Mouse (Mus musculus) naive thymus-derived CD4-positive, alpha-beta T cell, adult 2 months (primary cell): Measurements from ENCODE around the gene Btbd9.
A peak's percentile ranks its signal among the peaks of the same experiment; 100 is the strongest.

Source experiments
- DNase-seq: peaks from one replicate; pipeline ENCODE4 v3.0.0-alpha.2; 2011; ENCODE audit warnings: low read depth

Gene Btbd9

DNA sequence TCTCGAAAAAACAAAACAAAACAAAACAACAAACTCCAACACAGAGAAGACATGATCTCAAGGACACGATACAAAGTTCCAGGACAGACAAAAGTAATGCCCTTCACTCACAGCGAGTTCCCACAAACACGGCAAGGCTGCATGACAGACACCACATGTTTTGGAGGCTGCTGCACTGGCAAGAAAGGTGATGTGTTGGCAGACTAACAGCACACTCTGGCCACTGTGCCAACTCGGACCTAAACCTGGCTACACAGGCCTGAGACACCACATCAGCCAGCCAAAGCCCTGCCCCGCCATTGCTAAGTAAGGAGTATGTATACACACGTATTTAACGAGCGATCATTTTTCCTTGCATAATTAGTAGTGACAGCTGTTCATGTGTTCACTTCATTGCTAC lies 123.9 kb downstream of the Btbd9 start:
- no peak for DNase-seq

DNA sequence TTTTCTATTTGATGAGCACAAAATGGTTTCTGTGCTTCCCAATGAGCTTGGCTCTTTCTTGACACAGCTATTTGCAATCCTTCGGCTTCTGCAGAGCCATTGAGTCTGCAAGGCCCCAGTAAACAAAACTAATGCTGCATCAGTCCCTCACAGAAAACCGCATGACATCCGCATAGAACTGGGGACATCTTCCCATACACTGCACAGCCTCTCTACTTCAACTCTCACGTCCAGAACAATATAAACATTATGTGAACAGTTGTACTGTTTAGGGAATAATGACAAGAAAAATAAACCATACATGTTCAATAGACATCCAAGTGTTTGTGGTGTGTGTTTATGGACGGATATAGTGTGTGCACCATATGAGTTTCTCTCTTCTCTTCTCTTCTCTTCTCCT lies 127.7 kb downstream of the Btbd9 start:
- DNase-seq, result no peak

DNA sequence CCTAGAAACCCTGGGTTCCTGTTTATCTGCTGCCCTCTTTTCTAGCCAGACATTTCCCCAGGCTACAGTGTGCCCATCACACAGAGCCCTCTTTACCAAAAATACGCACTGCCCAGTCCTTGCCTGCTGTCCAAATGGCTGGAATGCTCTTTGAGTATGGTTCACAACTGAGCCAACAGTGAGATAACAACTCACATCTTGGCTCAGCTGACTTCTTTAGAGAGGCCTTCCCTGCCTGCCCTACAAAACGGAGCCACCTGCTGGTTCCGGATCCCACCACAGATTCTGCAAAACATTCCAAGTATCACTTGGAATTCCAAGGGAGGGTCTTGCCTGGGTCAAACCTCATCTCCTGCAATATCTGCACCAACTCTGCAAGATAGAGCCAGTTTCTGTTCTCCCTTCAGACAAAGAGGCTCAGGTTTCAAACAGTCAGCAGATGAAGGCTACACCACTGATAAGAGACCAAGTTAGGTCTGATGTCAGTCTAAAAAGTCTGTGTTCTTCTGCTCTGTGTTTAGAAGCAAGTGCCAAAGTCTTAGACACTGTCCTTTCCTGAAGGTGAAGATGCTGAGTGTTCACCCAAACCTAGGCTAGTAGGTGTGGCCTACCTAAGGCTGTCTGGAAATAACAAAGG lies 130.4 kb downstream of the Btbd9 start:
- no peak for DNase-seq

DNA sequence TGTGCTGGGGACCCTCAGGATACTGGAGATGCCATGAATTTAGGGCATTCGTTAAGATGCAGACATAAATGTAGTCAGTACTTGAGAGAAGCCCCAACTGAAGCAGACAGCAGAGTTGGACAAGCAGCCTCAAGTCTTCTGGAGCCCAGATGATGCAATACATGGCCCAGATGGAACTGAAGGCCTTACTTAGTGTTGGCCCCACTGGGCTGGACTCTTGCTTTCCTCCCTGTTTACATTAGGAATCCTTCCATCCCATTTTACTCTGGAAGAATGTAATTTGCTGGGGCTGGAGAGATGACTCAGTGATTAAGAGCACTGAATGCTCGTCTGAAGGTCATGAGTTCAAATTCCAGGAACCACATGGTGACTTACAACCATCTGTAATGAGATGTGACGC lies 136.6 kb downstream of the Btbd9 start:
- no peak for DNase-seq

DNA sequence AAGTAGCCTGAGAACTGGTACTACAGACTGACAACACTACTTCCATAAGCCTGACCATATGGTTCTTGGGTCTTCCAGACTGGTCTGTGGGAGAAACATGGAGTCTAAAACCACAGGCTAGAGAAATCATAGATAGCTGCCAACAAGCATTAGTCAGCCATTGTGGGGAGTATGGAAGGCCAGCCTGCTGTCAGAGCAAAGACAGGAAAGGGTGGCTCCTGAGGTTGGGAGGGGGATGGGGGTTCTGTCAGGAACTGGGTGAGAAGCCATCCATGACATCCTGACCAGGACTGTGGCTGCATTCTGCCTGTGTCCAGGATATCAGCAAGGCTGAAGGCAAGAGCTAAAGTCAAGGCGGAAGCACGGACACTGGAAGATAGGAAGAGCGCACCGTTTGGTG lies 137.5 kb downstream of the Btbd9 start:
- DNase-seq, result no peak

DNA sequence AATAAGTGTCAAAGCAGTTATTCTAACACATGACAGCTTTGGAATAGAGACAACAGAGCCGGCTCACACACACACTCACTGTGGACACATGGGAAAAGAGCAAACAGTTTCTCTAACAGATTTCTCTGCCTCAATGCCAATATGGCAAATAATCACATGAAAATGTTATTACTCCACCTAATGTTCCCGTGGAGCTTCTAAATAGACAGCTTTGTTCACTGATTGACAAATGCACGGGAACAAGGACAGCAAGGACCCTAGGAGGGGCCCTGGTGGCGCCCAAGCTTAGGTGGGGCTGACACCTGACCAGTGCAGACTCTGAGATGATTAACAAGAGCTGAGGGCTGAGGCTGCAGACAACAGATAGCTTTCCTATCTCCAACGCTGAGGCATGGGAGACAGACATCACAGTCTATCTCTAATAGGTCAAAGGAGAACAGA lies 140.2 kb downstream of the Btbd9 start:
- no peak for DNase-seq

DNA sequence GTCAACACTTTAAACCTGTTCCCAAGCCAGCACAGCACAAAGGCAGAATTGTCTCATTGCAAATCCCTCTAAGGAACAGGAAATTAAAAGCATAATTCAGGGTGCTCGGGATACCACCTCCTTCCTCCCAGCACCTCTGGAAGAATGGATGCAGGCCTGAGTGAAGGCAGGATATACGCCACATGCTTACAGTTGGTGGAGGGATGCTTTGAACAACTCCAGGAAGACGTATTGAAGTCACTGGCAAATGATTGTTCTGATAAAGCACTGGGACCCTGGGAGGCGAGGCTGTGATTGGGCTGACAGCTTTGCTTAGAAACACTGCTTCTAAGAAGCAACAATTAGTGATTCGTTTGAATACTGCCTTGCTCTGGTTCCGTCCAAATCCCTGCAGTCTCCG lies 140.8 kb downstream of the Btbd9 start:
- DNase-seq, result no peak

DNA sequence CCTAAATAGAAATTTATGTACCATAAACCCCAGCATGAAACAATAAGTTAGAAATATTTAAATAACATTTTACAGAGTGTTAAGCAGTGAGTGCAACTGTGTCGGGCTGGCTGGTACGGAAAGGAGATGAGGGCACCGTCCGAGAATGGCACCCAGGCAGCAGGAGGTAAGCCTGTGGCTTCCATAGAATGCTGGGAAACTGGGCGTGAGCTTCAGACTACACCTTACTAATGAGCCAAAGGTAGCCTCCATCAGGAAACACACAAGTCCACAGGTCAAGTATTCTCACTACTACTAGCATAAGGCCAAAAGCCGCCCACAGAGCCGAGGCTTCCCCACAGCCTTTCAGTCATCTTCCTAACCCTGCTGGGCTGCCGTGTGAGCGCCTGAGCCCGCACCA lies 144.2 kb downstream of the Btbd9 start:
- DNase-seq, result no peak

DNA sequence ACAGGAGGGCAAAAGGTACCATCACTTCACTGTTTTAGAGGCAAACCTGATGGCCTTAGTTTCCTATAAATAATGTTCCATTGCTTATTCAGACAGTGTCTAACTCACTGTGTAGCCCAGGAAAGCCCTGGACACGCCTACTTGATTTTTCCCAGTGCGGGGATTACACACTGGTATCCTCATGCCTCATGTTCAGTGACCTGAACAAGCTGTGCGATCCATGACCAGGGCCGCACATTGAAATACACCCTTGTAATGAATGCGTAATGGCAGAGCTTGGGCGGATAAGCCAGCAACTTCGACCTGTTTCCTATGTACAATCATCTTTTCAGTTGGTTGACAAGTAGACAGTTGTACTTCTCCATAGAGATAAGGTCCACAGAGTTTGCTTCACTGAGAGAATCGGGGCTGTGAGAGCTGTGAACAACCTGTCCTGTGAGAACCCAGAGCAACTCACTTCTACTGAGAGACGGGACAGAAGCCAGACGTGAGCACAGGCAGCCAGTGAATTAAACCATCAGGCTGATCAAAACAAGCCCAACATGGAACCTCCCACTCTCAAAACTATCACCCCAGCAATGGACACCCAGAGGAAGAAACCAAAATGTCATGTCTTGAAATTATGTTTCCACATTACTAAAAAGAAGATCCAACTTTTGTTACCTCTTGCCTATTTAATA lies 145.2 kb downstream of the Btbd9 start:
- no peak for DNase-seq

DNA sequence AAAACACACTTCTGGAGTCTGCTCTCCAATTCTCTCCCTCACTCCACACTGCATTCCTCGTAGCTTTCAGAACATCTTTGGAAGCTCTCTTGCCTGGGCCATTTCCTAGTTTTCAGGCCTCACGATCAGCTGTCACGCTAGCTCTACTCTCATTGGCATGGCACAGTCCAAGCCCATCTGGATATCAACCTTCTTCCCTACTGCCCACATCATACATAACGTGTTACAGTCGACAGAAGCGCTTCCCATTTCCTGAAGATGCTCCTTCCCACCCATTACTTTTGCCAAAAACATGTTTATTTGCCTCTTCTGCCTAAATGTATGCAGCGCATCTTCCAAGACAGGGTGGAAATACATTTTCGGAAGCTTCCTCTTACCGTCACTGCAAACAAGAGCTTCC lies 147.6 kb downstream of the Btbd9 start:
- DNase-seq, result no peak

DNA sequence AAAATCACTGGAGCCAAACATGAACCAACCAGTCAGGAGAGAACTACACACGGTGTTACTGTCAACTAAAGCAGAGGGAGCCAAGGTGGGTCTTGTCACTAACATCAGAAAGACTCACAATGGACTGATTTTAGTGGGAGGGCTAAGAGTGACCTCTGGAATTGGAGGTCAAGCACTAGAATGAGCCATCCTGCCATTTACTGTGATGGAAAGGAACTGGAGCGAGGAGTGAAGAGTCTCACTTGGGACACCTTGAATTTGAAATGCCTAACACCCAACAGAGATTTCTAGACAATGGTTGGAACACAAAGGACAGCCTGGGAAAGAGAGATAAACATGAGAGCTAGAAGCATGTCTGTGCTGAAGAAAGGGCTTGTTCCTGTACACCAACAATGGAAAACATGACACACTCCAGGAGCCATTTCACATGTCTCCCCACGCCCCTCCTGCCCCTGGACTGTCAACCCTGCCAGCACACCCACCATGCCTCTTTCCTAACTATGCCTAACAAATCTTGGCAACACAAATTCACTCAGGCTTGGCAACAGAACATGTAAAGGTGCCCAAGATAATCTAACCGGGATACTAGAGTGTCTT lies 152.9 kb downstream of the Btbd9 start:
- DNase-seq, result no peak

DNA sequence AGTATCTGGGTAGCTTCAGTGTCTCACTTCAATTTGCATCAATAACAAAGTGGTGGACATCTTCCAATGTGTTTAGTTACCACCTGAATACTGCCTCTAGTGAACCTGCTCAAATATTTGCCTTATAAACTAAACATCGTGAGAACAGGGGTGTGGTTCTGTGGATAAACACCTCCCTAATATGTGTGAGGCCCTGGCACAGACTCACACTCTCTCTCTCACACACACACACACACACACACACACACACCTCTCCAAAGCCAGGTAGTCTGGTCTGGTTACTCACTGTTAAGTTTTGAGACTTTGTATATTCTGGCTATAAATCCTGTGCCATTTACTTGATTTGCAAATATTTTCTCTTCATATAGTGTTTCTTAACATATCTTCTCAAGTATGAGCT lies 154.0 kb downstream of the Btbd9 start:
- no peak for DNase-seq

DNA sequence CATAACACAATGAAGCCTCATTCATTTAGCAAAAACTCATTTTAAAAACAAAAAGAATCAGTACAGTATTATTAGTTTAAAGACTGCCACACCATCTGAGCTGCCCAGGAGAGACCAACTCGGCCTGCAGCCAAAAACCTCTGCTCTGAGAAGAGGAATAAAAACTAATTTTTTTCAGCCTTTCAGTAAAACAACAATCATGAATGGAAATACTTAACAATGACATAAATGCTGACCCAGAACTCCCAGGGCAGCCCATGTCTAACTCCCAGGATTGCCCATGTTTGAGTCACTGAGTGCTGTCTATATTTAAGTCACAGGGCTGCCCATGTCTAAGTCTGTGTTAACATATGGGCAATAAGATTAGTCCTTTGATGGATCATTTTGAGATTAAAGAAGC lies 155.0 kb downstream of the Btbd9 start:
- DNase-seq, result no peak

DNA sequence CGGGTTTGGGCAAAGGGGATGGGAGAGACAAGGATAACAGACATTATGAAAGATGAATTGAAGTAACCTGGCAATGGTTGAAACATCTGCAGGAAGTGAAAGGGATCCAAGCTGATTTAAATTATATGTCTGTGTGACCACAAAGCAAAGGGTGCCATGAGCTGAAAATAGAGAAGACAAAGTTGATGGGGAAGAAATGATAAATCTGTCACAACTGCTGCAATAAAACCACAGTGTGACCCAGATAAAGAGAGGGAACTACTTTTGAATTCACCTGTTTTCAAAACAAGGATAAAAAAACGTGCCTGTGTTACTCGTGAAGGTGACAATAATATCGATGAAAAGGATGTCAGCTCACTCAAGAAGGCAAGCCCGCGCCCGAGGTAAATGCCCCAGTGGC lies 156.8 kb downstream of the Btbd9 start:
- DNase-seq, result peak; percentile 8

DNA sequence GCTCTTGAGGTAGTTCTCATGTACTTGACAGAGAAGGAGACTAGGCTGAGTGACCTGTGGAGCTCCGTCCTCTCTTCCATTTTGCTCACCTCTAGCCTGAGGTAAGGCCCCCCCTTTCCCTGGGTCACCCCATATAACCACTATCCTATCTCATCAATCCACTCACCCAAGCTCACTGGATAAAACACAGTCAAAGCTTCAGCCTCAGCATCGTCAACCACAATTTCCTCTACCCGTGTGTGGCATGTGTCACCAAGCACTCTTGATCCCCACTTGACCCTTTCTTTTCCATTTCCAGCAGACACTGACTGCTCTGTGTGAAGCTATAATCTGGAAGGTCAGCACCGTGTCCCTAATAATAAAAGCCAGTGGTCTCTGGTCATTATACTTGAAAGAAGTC lies 157.8 kb downstream of the Btbd9 start:
- DNase-seq, result peak; percentile 18

DNA sequence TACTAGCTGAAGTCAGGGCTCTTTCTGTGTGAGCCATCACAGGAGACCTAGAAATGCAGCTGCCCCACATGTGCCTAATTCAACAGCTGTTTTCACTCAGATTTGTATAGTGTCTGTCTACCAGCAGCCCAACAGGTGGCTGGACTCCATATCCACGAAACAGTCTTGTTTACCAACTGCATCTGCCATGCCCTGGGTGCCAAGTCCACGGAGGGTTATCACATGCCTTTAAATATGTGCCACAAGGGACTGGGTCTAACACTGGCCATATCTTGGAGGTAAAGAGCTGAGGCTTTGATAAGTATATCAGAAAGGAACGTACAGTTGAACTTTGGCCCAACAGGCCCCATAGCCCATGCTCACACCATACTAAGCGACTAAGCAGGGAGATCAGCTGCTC lies 159.2 kb downstream of the Btbd9 start:
- no peak for DNase-seq

DNA sequence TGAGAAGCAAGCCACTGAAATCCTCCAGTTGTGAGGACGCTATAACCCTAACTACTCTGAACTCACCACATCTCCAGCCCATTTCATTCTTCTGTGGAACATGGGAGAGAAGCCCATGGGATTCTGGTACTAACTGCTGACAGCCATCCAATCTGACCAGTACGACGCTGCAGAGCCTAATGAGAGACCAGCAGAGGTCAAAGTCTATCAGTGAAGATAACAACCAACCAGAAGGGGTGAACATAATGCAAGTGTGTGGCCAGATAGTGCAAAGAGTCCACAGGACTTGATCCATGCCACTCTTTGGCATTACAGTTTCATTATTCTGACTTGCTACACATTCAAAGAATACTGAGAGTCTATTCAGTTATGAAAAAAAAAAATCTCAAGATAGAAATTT lies 160.6 kb downstream of the Btbd9 start:
- no peak for DNase-seq

DNA sequence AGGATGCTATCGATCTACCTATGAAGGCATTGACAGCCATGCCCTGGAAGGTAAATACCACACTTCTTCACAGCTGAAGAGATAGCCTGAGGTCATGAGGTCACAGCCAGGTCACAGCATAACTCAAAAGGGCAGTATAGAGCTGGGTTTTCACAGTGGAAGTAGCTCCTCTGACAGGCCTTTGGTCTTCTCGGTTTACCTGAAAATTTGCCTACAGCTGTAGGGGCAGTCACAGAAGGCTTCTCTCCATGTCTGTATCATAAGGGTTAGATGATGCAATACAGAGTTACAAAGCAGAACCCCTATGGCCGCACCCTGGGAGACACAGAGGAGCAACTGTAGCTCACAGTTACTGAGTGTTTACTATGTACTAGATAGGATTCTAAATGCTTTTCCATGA lies 163.3 kb downstream of the Btbd9 start:
- no peak for DNase-seq

DNA sequence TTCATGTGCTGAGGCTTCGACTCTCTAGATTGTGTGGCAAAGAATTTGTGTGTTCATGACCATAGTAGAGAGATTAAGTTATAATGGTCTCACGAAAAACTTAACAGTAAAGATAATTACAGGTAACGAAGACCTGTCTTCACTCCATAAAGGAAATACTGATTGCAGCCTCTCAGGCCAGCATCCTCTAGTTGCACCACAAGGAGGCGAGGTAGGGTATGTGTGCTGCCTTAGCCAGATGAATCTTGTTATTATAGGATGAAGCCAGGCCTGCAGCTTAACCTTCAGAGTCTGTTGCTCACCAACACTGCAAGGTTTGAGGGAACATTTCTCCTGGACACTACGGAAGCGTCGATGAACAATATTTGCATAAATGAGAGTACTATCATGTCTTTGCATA lies 170.3 kb downstream of the Btbd9 start:
- DNase-seq, result no peak

DNA sequence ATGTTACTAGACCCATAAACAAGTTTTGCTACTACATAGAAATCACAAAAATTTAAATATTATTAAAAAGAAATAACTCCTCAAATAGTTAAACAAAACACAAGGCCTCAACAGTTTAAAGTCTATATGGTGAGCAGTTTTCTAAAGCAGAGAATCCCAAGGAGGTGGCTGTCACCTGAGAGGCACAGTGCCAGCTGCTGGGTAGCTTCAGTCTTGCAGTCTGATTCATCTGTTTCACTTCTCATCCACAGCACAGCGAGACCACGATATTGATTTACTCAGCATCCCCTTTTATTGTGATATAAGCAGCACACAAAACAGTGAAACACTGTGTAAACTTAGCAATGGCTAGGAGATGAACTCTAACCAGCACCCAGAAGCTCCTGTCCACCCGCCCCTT lies 173.4 kb downstream of the Btbd9 start:
- no peak for DNase-seq

DNA sequence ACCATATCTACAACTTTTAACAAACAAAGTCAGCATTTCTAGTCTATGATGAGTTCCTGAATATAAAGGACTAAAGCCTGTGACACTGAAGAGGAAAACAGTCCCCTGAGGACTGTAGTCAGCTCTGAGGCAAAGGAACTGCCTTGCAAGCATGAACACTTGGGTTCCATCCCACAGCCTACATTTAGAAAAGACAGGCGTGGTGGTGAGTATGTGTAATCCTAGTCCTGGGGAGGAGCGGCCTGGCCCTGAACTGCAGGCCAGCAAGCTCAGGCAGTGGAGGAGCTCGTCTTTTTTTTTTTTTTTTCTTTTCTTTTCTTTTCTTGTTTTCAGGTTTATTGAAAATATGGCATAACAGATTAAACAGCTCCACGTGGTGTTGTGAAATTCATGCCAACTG lies 181.0 kb downstream of the Btbd9 start:
- no peak for DNase-seq

DNA sequence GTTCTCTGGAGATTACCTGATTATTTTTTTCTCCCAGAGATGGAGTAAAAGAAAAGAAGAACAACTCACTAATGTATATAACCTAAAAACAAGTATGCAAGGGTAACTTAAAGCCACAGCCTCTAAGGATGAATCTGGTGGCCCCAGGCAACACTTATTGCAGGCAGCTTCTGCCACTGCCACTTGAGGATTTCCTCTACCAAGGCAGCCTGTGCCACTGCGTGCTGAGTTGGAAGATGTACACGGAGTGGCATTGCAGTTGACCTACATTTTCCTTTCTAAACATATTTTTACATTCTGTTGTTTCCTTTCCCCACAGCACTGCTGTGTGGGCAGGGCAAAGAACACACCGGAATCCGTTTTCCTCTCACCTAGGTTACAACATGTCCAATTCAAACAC lies 184.3 kb downstream of the Btbd9 start:
- DNase-seq, result no peak

DNA sequence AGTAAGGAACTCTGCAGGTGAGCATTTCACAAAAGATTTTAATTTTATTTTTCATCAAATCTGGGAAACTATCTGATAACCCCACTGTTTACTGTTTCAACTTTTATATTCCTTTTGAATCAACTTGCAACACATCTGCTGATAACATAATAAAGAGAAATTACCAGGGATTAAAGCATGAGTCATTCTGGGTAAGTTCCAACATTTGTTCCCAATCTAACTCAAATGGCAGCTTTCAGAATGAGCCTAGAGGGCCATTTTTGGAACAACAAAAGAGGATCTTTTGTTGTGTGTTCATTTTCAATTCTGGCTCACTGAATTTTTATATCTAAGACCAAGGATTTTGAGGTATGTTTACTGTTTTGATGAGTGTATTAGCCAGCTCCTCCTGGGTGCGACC lies 185.1 kb downstream of the Btbd9 start:
- no peak for DNase-seq

DNA sequence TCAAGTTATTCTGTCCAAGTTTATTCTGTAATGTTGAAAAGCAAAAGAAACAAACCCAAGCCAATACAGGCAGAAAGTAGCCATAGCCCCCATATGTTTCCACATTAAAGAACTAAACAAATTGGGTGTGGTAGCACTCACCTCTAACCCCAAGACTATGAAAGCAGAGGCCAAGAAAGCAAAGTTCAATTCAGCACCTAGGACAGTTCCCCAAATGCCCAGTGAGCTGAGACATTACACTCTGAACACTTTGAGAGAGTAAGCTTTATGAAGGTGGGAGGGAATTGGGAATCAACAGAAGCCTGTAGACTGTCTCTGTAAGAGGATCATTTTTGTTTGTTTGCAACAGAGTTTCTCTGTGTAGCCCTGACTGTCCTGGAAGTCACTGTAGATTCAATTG lies 186.6 kb downstream of the Btbd9 start:
- peak; percentile 19 for DNase-seq
